Mouse (Mus musculus) liver, embryonic 12.5 days (tissue): ENCODE measurements around the gene Prox2. TPM values are rescaled to one million over a fixed set of nuclear protein-coding genes. Genes with fewer than 3 reads are reported as not detected.

ENCODE experiments used
- ATAC-seq: fragments of 200-750 bp; cut with Nextera tagmentation; 2 replicates; pipeline ENCODE4 v1.8.0; 2017; ENCODE audit warnings: moderate number of reproducible peaks, mild to moderate bottlenecking, moderate library complexity
- H3K27ac ChIP-seq: fragments of 300-500 bp; sonication (generic); 2 replicates; pipeline ENCODE4 v1.5.1; 2016; ENCODE audit warnings: mild to moderate bottlenecking
- H3K27me3 ChIP-seq: fragments of 300-500 bp; sonication (generic); replicated peaks from 2 replicates; pipeline ENCODE4 v1.6.1; 2016; ENCODE audit warnings: mild to moderate bottlenecking, moderate library complexity
- H3K36me3 ChIP-seq: fragments of 300-500 bp; sonication (generic); 2 replicates; pipeline ENCODE4 v1.6.1; 2016; ENCODE audit warnings: mild to moderate bottlenecking, moderate library complexity
- H3K4me1 ChIP-seq: fragments of 300-500 bp; sonication (generic); 2 replicates; pipeline ENCODE4 v1.6.1; 2016
- H3K4me2 ChIP-seq: fragments of 300-500 bp; sonication (generic); 2 replicates; pipeline ENCODE4 v1.6.1; 2016; ENCODE audit warnings: mild to moderate bottlenecking, moderate library complexity
- H3K4me3 ChIP-seq: fragments of 300-500 bp; sonication (generic); 2 replicates; pipeline ENCODE4 v1.5.1; 2016; ENCODE audit warnings: mild to moderate bottlenecking, moderate library complexity
- H3K9ac ChIP-seq: fragments of 300-500 bp; sonication (generic); 2 replicates; pipeline ENCODE4 v1.6.1; 2016; ENCODE audit warnings: mild to moderate bottlenecking, moderate library complexity
- H3K9me3 ChIP-seq: fragments of 300-500 bp; sonication (generic); replicated peaks from 2 replicates; pipeline ENCODE4 v1.6.1; 2016; ENCODE audit warnings: mild to moderate bottlenecking, moderate library complexity
- WGBS: fragments of 180-500 bp; shearing (Covaris S2); methylation state at CpG from one replicate; pipeline ENCODE4 v1.1.7; 2016; ENCODE audit not compliant: insufficient replicate concordance; 5-methylcytosine and 5-hydroxymethylcytosine counted together
- polyA plus RNA-seq: library from polyadenylated mRNA; unstranded; fragments of >200 nt; fragmentation: Nextera tagmentation; extraction: Ambion mirVana; gene quantifications from 2 replicates; pipeline ENCODE4 v1.2.1, GENCODE M21; 2016

Gene Prox2
- polyA plus RNA-seq, 1 experiment from 2014 or later: 3.9 TPM

GRCm38 (mm10) chr12:85077100-85077499 lies 33.5 kb downstream of the Prox2 start:
- no peak for ATAC-seq
- peaks cover 25% of the 10 kb centered on the region for H3K36me3 ChIP-seq
- 83% methylated on average over 3 of the region's 3 CpGs for WGBS

GRCm38 (mm10) chr12:85071043-85071442 lies 39.5 kb downstream of the Prox2 start:
- no peaks in the 10 kb centered on the region for H3K27me3 ChIP-seq
- H3K27ac ChIP-seq: no peak overlapping the region
- H3K9ac ChIP-seq: no peak overlapping the region
- H3K9me3 ChIP-seq: no peaks in the 10 kb centered on the region
- H3K4me1 ChIP-seq: no peaks in the 10 kb centered on the region
- no peak overlapping the region for H3K4me3 ChIP-seq
- H3K4me2 ChIP-seq: no peak overlapping the region
- ATAC-seq: no peak
- peaks cover 64% of the 10 kb centered on the region for H3K36me3 ChIP-seq

More at GRCm38 (mm10) chr12:85077100-85077499, 33.5 kb downstream of the Prox2 start:
- Histone ChIP-seq H3K27me3 (no peaks in the 10 kb centered on the region), H3K27ac (no peak overlapping the region), H3K9ac (no peak overlapping the region), H3K4me1 (no peaks in the 10 kb centered on the region), H3K9me3 (no peaks in the 10 kb centered on the region), H3K4me2 (no peak overlapping the region), H3K4me3 (no peak overlapping the region)

GRCm38 (mm10) chr12:85051218-85051617 lies 59.3 kb downstream of the Prox2 start:
- Histone ChIP-seq H3K27me3 (no peaks in the 10 kb centered on the region), H3K9me3 (no peaks in the 10 kb centered on the region), H3K4me2 (no peak overlapping the region), H3K4me1 (no peaks in the 10 kb centered on the region), H3K4me3 (no peak overlapping the region), H3K27ac (no peak overlapping the region), H3K36me3 (peaks cover 79% of the 10 kb centered on the region), H3K9ac (no peak overlapping the region)
- WGBS: 67% methylated on average over 6 of the region's 6 CpGs
- ATAC-seq: 0 out of 2 replicates have a peak, but pooled peaks have one; percentile 4

Other genes with a start within 250 kb of the Prox2 start
- gene Ltbp2, start 234.2 kb downstream of the Prox2 start, polyA plus RNA-seq: 0.39 and 0.42 TPM in 2 replicates
- gene Fcf1, start 139.9 kb downstream of the Prox2 start, polyA plus RNA-seq: 136 and 138 TPM in 2 replicates
- 19.1 and 20.2 TPM in 2 replicates for gene Arel1, start 139.9 kb downstream of the Prox2 start, polyA plus RNA-seq
- 12.4 and 13.7 TPM in 2 replicates for gene Ylpm1, start 114.4 kb downstream of the Prox2 start, polyA plus RNA-seq
- gene Dlst, start 74 bp upstream of the Prox2 start, polyA plus RNA-seq: 99.5 and 104 TPM in 2 replicates
- 0.57 and 0.60 TPM in 2 replicates for gene Rps6kl1, start 40.5 kb upstream of the Prox2 start, polyA plus RNA-seq
- gene Pgf, start 67.0 kb upstream of the Prox2 start, polyA plus RNA-seq: 0.97 and 1.6 TPM in 2 replicates
- gene Eif2b2, start 108.7 kb upstream of the Prox2 start, polyA plus RNA-seq: 53.4 and 60.9 TPM in 2 replicates
- 4.0 and 4.4 TPM in 2 replicates for gene Mlh3, start 159.8 kb upstream of the Prox2 start, polyA plus RNA-seq
- 76.1 and 78.7 TPM in 2 replicates for gene Acyp1, start 177.7 kb upstream of the Prox2 start, polyA plus RNA-seq
- gene Zc2hc1c, start 177.8 kb upstream of the Prox2 start, polyA plus RNA-seq: 0.12 and 0.14 TPM in 2 replicates
- gene Nek9, start 228.6 kb upstream of the Prox2 start, polyA plus RNA-seq: 11.6 and 12.1 TPM in 2 replicates